Mouse (Mus musculus): ENCODE measurements around the gene Itpa.

Itpa gene

GRCm38 (mm10) chr2:130656536-130656935 is 10.9 kb upstream of the Itpa start:
- DNase-seq, result no peak

DNA sequence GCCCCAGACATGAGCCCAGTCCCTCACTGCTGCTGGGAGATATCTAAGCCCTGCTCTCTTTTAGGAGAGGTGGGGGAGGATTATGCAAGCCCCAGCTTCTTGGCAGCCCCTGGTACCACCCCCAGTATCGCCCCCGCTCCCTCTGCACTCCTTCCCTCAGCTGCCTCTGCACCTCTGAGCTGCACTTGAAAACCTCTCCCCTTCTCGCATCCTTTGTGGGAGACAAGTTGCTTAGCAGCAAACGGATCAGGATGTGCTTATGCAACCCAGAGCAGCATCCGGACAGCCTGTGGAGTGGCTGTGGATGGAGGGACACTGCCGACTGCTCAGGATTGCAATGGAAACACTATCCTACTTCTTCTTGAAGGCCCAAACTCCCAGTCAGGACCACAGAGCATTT is 9.9 kb upstream of the Itpa start:
- no peak for DNase-seq

DNA sequence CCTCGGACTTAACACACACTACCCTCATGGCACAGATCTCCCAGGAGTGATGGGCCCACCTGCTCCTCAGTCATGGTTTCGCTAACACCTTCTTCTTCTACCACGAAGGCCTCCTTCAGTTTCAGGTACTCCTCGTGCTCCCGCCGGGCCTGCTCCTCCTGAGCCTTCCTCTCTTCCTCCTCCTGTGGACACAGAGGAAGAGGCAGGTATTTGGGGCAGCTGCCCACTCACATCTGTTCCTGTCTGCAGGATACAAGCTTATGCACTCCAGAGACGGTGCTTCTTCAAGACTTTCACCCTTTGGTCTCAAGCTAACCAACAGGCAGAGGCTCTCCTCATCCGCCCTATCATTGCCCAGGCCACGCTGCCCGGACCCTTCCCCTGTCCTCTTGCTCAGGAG is 8.9 kb upstream of the Itpa start:
- no peak for DNase-seq

- DNase-seq, result no peak
These were observed 4.1 kb upstream of the Itpa start for GRCm38 (mm10) chr2:130663342-130663741.

GRCm38 (mm10) chr2:130664102-130664701 is 3.2 kb upstream of the Itpa start, which contains the start of gene Ddrgk1:
TSS of gene Ddrgk1 (minus strand) at chr2:130664659.
- peak; percentile 93 to 96 for DNase-seq

DNA sequence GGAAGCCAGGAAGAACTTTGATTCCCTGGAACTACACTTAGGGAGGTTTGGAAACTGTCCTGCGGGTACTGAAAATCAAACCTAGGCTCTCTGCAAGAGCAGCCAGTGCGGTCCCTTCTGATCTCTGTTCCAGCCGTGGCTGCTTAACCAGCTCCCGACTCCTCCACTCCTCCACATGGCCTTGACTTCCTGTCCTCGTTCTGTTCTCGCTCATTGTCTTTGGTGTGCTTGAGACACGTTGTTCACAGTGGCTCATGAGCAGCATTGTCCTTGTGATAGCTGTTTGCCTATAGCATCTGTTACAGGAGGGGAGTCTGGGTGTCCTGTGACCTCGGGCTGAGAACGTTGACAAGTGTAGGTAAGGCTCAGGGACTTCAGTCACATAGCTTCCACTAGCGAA is 9.8 kb downstream of the Itpa start:
- DNase-seq, result no peak

- no peak for DNase-seq
These were observed 11.7 kb downstream of the Itpa start for GRCm38 (mm10) chr2:130679154-130679553.

DNA sequence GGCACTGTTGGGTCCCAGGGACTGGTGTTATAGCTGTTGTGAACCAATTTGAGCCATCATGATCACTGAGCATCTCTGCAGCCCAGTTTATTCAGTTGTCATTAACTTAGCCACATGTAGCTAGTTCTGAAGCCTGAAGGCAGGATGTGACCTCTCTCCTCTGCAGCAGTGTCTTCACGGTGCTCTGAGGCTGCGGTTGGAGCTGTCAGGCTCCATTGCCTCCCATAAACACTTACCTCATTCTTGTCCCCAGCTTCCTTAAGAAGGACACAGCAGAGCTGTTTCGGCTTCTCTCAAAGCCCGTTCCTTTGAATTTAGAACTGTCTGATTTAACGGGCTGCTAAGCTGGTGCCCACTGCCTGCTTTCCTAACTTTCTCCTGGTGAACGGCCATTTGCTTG is 12.5 kb downstream of the Itpa start:
- peak in 1 of 2 experiments; percentile 16 for DNase-seq

GRCm38 (mm10) chr2:130681531-130681930 is 14.1 kb downstream of the Itpa start:
- no peak for DNase-seq

GRCm38 (mm10) chr2:130685426-130685825 is 18.0 kb downstream of the Itpa start:
- DNase-seq, result no peak

GRCm38 (mm10) chr2:130689011-130689410 is 21.6 kb downstream of the Itpa start:
- DNase-seq, result no peak

DNA sequence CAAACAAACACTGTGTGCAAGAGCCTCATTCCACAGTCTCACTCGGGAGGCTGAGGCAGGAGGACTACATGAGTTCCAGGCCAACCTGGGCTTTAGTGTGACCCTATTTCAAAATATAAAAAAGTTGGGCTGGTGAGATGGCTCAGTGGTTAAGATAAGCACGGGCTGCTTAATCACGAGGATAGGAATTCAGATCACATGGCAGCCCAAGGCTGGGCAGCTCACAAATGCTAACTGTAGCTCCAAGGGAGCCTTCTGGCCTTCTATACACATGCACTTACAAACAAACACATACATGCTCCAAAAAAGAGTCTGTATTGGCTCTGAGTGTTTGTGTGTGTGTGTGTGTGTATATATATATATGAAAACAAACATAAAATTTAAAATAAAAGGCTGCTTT is 26.2 kb downstream of the Itpa start:
- DNase-seq, result no peak

GRCm38 (mm10) chr2:130696700-130697152 is 29.3 kb downstream of the Itpa start:
- no peak for DNase-seq

DNA sequence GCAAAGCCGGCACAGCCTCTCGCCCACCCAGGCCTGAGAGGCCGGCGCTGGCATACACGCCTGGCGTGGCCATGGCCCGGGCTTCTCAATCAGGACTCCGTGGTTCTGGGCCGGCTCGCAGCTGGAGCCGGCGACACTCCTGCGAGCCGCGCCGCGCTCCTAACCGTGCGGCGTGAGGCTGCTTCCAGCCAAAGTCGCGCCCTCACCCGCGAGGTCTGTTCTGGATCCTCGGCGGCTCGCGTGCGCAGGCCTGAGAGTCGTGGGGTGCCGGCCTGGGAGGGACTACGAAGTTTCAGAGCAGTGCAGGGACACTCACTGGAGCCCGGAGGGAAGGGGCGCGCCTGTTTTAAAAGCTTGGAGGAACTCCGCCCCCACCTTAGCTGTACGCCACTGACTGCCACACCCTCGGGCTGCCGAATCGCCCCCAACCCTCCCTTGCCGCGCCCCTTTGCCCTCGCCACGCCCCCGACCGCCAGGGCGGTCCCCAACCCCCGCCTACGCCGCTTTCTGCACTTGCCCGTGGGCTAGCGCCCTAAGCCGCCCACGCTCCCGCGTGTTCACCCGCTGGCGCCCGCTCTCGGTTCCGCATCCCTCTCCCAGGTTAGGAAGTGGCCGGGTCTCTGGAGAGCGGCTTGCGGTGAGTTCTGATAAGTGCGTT is 29.9 kb downstream of the Itpa start, which contains the start of gene Slc4a11:
Gene Slc4a11 (minus strand): TSS at position 367 of the 658 bp plus-strand sequence.
- DNase-seq, result peak; percentile 80 to 85

DNA sequence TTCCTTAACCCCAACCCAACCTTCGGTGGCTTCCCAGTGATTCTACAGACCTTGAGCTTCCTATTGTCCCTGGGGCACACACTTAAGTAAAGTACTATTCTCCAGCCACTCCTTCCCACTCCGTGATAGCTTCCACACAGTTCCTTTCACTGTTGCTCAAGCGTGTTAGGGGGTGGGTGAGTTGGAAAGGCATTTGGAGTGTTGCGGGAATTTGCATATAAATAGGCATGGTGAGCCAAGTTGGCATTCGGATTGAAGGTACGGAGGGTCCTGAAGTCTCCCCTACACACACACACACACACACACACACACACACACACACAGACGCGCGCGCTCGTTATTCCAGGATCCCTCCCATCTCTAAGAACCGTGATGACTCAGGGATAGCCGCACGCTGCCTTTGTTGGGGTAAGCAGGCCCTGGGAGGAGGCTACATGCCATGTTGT is 30.4 kb downstream of the Itpa start:
- DNase-seq, result peak in 1 of 2 experiments; percentile 14

GRCm38 (mm10) chr2:130704040-130705001 is 36.9 kb downstream of the Itpa start:
- peak in 1 of 2 experiments; percentile 20 for DNase-seq

GRCm38 (mm10) chr2:130705178-130705577 is 37.8 kb downstream of the Itpa start:
- no peak for DNase-seq

DNA sequence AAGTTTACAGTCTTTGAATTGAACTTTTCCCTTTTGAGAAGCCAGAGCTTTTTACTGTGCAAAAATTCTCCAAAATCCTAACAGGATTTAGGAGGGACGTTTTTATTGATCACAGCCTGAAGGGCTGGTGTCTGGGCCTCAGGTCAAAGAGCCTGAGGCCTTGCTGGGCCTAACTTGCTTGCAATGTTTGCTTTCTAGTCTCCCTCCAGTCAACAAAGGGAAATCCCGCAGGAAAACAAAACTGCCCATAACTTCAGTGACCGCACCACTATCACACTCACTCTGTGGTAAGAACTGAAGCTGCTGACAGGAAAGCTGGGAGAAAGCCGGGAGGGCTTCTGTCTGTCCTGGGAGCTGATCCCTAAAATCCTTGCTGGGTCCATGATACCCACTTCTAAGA is 39.2 kb downstream of the Itpa start:
- no peak for DNase-seq

- DNase-seq, result no peak
These were observed 39.6 kb downstream of the Itpa start for GRCm38 (mm10) chr2:130707057-130707456.

- DNase-seq, result no peak
These were observed 50.5 kb downstream of the Itpa start for GRCm38 (mm10) chr2:130717951-130718350.

DNA sequence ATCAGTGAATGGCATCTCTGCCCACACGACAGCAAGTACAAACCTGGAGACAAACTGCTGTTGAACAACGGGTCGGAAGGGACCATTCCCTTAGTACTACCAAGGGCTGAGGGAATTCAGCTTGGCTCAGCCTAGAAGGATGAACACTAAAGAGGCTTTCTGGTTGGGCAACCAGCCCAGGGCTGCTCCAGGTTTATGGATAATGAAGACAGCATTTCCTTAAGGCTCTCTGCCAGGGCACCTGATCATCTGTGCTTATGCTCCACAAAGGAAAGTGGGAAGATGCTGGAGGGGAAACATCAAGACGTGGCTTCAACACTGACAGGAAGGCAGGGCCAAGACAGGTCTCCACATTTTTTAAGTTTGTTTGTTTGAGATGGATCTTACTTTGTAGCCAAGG is 57.0 kb downstream of the Itpa start:
- DNase-seq, result no peak

DNA sequence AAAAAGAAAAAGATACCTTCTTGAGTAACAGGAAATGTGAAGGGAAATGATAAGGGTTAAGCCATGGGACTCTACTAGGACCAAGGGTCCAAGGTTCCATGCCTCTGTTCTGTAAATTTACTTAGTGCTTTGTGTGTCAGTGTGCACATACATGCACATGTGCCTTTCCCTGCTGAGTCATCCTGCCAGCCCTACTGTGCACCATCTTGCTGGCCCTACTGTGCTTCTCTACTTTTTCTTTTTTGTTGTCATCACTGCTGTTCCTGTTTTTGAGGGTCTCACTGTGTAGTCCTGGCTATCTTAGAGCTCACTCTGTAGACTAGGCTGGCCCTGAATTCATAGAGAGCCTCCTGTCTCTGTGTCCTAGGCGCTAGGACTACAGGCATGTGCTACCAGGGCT is 60.3 kb downstream of the Itpa start:
- no peak for DNase-seq

DNA sequence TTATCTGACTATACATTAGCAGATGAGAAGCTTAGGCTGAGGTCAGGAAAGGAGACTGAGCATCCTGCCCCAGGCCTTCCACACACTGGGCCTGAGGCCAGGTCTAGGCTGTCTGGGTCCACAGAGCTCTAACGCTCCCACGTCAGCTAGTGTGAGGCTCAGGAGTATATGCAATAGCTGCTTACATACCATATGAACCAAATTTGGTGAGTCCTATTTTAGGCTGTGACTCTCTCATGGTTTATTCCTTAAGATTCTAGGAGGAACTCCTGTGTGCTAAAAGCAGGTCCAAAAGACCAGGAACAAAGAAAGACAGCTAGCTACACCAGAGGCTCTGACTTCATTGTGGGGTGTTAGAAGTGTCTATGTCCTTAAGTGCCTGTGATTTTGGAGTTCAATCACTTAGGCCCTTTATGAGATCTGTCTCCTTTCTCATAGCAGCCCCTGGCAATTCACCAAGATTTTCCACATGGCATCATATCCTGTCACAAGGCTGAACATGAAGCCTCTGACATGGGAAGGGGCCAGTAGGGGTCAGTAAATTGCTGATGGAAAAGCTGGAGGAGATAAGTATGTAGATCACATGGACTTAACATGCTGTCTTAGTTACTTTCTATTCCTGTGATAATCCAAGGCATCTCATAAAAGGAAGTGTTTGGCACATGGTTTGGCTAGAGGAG is 61.6 kb downstream of the Itpa start:
- DNase-seq, result no peak

Measured in kidney, postnatal 4 days (tissue).